Mouse (Mus musculus) thymus, adult 2 months (tissue): ENCODE measurements around the gene Atp5b. TPM values are rescaled to one million over a fixed set of nuclear protein-coding genes. Genes with fewer than 3 reads are reported as not detected.
A peak's percentile ranks its signal among the peaks of the same experiment; 100 is the strongest.
"Not testable (repeated sequence)": the region's sequence is repeated elsewhere in the genome, so short reads cannot be mapped to it uniquely, and the experiment has no call there.

Experiments used
- DNase-seq: peaks from one replicate; pipeline ENCODE4 v3.0.0; 2021
- H3K27ac ChIP-seq: fragments of 200-500 bp; 2 replicates; pipeline ENCODE4 v1.5.1; 2012; ENCODE audit warnings: low read length, control low read depth; ENCODE audit not compliant: control insufficient read depth, insufficient read depth
- H3K27me3 ChIP-seq: fragments of 200-500 bp; 2 replicates; pipeline ENCODE4 v1.6.1; 2012; ENCODE audit warnings: mild to moderate bottlenecking, low read length, moderate library complexity, mixed read lengths; ENCODE audit not compliant: control insufficient read depth, insufficient read depth
- H3K36me3 ChIP-seq: fragments of 200-500 bp; 2 replicates; pipeline ENCODE4 v1.6.1; 2012; ENCODE audit warnings: mild to moderate bottlenecking, low read length, moderate library complexity; ENCODE audit not compliant: control insufficient read depth, insufficient read depth
- H3K4me1 ChIP-seq: fragments of 200-500 bp; replicated peaks from 2 replicates; pipeline ENCODE4 v1.6.1; 2012; ENCODE audit warnings: low read length; ENCODE audit not compliant: control insufficient read depth, insufficient read depth
- H3K4me3 ChIP-seq: fragments of 200-500 bp; 2 replicates; pipeline ENCODE4 v1.5.1; 2012; ENCODE audit warnings: mild to moderate bottlenecking, low read length, control low read depth, moderate library complexity; ENCODE audit not compliant: control insufficient read depth, insufficient read depth
- CTCF ChIP-seq: fragments of 200-500 bp; IDR thresholded peaks from 2 replicates; pipeline ENCODE4 v1.5.1; 2012; ENCODE audit warnings: mild to moderate bottlenecking, control low read depth, low read length, moderate library complexity, borderline replicate concordance; ENCODE audit not compliant: control insufficient read depth, poor library complexity, insufficient read depth; ENCODE audit errors: extremely low read depth
- POLR2A ChIP-seq: fragments of 200-500 bp; IDR thresholded peaks from 2 replicates; pipeline ENCODE4 v1.6.1; 2012; ENCODE audit warnings: mild to moderate bottlenecking, low read length, control low read depth, moderate library complexity; ENCODE audit not compliant: control insufficient read depth, poor library complexity, insufficient read depth; ENCODE audit errors: extremely low read depth
- WGBS: fragments of 180-500 bp; shearing (Covaris S2); methylation state at CpG from one replicate; pipeline ENCODE4 v1.1.7; 2018; 5-methylcytosine and 5-hydroxymethylcytosine counted together
- polyA plus RNA-seq: library from polyadenylated mRNA; depleted of rRNA; stranded (reverse); fragments of >200 nt; gene quantifications from 2 replicates; pipeline ENCODE4 v1.2.3, GENCODE M21; 2012

Atp5b gene
- polyA plus RNA-seq, 1 experiment = 4,074 TPM

DNA sequence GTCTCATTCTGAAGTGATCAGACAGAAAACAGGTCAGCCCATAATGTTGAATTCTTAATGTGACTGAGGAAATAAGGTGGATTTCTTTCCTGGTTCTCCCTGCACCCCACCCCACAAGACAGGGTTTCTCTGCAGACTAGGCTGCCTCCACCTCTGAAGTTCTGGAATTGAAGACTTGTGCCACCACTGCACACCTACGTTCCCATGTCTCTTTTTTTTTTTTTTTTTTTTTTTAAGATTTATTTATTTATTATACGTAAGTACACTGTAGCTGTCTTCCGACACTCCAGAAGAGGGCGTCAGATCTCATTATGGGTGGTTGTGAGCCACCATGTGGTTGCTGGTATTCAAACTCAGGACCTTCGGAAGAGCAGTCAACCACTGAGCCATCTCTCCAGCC is 17.0 kb upstream of the Atp5b start:
- Histone ChIP-seq H3K4me1 (no peaks in the 10 kb centered on the region; the same call in 1 of the 2 replicates), H3K27ac (no peak overlapping the region), H3K4me3 (no peak overlapping the region), H3K27me3 (no peaks in the 10 kb centered on the region), H3K36me3 (peaks cover 24% of the 10 kb centered on the region)
- WGBS = 89% methylated on average over 5 of the region's 5 CpGs
- TF ChIP-seq POLR2A = no peak
- TF ChIP-seq CTCF = no peak
- no peak for DNase-seq

DNA sequence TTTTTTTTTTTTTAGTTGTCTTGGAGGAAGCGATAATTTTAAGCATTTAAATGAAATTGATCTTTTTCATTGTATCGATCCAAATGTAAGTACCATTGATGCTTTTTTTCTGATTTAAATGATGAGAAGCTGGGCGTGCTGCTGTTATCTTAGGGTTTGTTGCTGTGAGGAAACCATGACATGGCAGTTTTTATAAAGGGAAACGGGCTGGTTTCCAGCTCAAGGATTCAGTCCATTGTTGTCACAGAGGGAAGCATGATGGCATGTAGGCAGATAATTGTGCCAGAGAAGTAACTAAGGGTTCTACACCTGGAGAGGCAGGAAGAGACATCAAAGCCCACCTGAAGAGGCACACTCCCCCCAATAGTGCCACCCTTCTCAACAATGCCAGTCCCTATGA is 13.9 kb upstream of the Atp5b start:
- no peak for DNase-seq
- Histone ChIP-seq H3K27me3 (no peaks in the 10 kb centered on the region), H3K4me1 (no peaks in the 10 kb centered on the region; the same call in 1 of the 2 replicates), H3K36me3 (peaks cover 51% of the 10 kb centered on the region), H3K27ac (no peak overlapping the region), H3K4me3 (no peak overlapping the region)
- WGBS = 91% methylated on average over 4 of the region's 4 CpGs
- TF ChIP-seq POLR2A (no peak), CTCF (no peak)

DNA sequence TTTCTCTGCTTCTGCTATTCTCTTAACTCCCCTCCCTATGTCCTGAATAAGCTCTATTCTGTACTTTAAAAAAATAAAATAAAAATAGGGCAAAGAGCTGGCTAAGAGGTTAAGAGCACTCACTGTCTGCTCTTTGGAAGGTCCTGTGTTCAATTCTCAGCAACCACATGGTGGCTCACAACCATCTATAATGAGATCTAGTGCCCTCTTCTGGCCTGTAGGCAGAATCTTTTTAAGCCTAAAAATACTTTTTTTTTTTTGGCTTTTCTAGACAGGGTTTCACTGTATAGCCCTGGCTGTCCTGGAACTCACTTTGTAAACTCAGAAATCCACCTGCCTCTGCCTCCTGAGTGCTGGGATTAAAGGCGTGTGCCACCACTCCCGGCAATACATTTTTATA is 12.6 kb upstream of the Atp5b start:
- 97% methylated on average over 2 of the region's 2 CpGs for WGBS
- H3K36me3 ChIP-seq = peaks cover 56% of the 10 kb centered on the region
- not testable (repeated sequence) for H3K27me3 ChIP-seq, H3K4me3 ChIP-seq, H3K4me1 ChIP-seq, H3K27ac ChIP-seq, DNase-seq

DNA sequence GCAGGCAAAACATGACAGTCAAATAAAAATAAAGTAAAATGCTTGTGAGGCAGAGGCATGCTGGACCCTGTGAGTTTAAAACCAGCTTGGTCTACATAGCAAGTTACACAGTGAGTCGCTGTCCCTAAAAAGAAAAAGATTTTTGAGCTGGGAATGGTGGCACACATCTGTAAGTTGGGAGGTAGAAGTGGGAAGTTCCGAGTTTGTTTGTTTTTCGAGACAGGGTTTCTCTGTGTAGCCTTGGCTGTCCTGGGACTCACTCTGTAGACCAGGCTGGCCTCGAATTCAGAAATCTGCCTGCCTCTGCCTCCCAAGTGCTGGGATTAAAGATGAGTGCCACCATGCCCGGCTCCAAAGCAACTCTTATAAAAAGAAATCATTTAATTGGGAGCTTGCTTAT is 4.8 kb upstream of the Atp5b start:
- not testable (repeated sequence) for H3K4me3 ChIP-seq, DNase-seq, H3K27ac ChIP-seq, H3K4me1 ChIP-seq, H3K27me3 ChIP-seq
- WGBS = 95% methylated on average over 5 of the region's 5 CpGs
- peaks cover 23% of the 10 kb centered on the region for H3K36me3 ChIP-seq

DNA sequence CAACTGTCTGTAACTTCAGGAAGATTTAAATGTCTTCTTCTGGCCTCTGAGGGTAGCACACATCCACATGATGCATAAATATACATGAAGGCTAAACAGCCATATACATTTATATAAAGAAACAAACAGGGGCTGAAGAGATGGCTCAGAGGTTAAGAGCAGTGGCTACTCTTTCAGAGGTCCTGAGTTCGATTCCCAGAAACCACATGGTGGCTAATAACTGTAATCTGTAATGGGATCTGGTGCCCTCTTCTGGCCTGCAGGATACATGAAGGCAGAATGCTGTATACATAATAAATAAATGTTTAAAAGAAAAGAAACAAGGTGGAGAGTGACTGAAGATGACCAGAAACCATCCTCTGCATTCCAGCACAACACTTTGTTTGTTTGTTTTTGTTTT is 2.6 kb upstream of the Atp5b start:
- Histone ChIP-seq H3K36me3 (peaks cover 17% of the 10 kb centered on the region), H3K27ac (no peak overlapping the region), H3K4me1 (peaks cover 5% of the 10 kb centered on the region; the same call in 1 of the 2 replicates), H3K27me3 (no peaks in the 10 kb centered on the region), H3K4me3 (no peak overlapping the region)
- 53% methylated on average over 1 of the region's 1 CpGs for WGBS
- TF ChIP-seq POLR2A (no peak), CTCF (no peak)
- DNase-seq = peak; percentile 29

DNA sequence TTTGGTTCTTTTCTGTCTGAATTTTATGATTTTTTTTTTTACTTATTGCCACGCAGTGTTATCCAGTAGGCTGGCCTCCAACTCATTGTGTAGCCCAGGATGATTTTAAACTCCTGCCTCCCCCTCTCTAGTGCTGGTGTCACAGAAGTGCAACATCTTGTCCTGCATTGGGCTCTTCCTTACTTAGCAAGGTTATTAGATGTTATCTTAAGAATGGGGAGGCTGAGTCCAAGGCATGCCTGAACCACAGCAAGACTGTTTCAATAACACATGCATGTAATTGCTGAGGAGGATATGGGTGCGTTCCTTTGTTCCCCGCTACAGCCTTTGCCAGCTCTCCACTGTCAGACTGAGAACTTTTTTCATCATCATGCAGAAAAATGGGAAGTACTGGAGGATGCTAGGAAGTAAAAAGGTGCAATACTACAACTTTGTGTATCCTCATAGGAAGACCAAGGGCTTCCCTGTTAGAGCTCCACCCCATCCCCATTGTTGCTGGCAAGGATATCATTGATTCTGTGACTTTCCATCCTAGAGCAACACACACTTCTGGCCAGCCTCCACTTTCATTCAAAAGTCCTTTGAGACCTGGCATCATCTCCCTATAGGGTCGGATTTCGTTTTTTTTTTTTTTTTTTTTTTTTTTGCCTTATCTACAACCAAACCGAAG is 1.1 kb upstream of the Atp5b start:
- peaks cover 5% of the 10 kb centered on the region; the same call in 1 of the 2 replicates for H3K4me1 ChIP-seq
- no peak overlapping the region for H3K27ac ChIP-seq
- peaks cover 28% of the 10 kb centered on the region for H3K36me3 ChIP-seq
- H3K4me3 ChIP-seq = no peak overlapping the region
- TF ChIP-seq CTCF = no peak
- no peak for TF ChIP-seq POLR2A
- no peaks in the 10 kb centered on the region for H3K27me3 ChIP-seq
- DNase-seq = no peak
- 40% methylated on average over 6 of the region's 6 CpGs for WGBS

DNA sequence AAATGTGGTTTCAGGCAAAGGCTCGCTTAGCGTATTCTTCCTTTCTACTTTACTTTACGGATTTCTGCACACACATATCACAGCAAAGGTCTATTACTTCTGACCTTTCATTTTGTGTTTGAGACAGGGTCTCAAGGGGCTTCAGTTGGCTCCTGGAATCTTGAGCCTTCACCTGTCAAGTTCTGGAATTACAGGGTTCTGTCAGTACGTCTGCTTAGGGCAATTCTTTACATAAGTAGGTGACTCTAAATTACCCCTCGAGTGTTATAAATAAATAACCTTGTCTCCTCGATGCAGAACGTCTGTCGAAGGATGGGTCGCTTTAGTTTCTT is 630 bp upstream of the Atp5b start:
- DNase-seq = no peak
- Histone ChIP-seq H3K4me3 (peak overlapping the region; percentile 86), H3K27ac (peak overlapping the region; percentile 76), H3K4me1 (peaks cover 5% of the 10 kb centered on the region; the same call in 1 of the 2 replicates), H3K36me3 (peaks cover 29% of the 10 kb centered on the region), H3K27me3 (no peaks in the 10 kb centered on the region)
- TF ChIP-seq POLR2A (no peak), CTCF (no peak)
- 1% methylated on average over 9 of the region's 9 CpGs for WGBS
